Mouse (Mus musculus): ENCODE measurements at regions not wholly inside any gene's neighbourhood (a gene's known extent, or its start where the extent isn't known, plus 50 kb on each side); places are given as distances from the start of the nearest gene placed in this dataset.

GRCm38 (mm10) chr19:56039091-56040004 is 247.6 kb upstream of the Habp2 start:
- no peak for DNase-seq (ENCODE audit: low spot score in 2 of 2)

GRCm38 (mm10) chr19:56041930-56042329 is 245.0 kb upstream of the Habp2 start:
- DNase-seq (ENCODE audit: low spot score in 2 of 2), result no peak

- DNase-seq (ENCODE audit: low spot score in 2 of 2), result no peak
Measured at GRCm38 (mm10) chr19:56046784-56047390, 240.1 kb upstream of the Habp2 start.

DNA sequence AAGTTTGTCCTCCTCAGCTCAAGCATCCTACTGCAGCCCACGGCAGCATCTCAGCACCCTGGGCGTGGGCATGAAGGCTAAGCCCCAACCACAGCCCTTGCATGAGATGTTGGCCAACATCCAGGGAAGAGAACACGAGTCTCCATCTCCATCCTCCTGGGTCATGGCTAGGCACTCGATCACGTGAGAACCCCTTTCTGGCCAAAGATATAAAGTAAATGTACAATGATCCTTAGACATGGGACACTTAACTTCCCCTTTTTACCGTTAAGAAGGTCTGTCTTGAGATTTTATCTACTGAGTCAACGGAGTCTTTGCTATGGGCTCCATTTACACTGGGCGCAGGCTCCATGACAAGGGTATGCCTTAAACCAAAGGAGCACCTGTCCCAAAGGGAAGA is 232.8 kb upstream of the Habp2 start:
- no peak for DNase-seq (ENCODE audit: low spot score in 2 of 2)

GRCm38 (mm10) chr19:56056397-56056796 is 230.5 kb upstream of the Habp2 start:
- DNase-seq (ENCODE audit: low spot score in 2 of 2), result no peak

DNA sequence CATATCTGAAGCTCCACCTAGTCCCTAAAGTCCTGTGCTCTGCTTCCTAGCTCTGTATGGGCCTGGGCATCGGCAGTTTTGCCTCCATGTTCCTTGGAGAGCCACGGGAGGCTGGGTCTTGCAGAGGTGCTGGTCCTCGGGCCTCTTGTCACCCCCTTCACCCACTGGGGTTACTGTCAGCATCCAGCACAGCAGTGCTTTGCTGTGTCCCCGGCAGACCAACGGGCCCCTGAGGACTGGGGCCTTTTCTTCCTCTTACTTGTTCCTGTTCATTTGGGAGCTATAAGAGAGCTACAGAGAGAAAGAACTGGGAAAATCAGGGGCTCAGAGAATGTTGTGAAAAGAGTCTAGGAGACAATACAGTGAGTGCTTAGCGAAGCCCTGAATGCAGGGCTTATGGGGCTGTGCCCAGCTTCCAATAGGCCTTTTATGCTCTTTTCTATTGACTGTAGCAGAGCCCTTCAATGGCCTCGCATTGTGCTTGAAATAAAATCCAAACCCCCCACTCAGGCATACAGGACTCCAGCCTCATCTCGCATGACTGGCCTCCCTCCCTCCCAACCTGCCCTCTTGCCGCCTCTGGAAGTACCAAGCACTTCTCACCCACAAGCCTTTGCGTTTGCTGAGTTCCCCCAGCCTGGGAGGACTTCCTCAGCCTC is 224.9 kb upstream of the Habp2 start:
- DNase-seq (ENCODE audit: low spot score in 2 of 2), result no peak

DNA sequence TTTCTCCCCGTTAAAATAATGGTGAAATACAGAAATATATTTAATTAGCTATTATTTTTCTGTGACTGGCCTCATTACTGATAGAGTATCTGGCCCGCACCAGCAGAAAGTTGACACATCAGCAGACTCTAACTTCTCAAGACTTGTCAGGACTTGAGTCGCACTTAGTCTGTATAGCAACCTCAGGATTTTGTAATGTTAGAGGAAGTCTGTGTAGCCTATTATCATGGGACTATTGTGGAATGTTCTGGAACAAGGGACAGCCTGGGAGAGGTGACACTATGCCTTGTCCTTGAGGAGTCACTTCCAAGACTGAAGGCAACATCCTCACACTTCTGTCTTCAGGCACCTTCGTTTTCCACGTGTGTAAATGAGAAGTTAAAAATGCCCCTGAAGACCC is 223.8 kb upstream of the Habp2 start:
- no peak for DNase-seq (ENCODE audit: low spot score in 2 of 2)

DNA sequence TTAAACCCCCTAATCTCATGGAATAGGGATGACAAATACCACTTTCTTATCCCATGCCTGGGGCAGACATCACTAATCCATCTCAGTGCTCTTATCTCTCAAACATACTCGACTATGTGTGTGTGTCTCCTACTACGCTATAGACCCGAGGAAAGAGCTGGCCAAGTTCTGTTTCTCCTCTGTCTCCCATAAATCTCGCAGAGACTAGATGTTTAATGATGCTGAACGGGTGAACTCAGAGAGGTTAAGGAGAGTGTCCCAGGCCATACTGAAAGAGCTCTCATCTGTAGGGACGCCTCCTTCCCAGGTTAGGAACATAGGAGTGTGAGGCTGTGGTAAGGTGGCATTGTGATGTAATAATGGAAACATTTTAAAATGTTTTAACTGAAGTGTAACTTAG is 221.2 kb upstream of the Habp2 start:
- no peak for DNase-seq (ENCODE audit: low spot score in 2 of 2)

GRCm38 (mm10) chr19:56068165-56068564 is 218.8 kb upstream of the Habp2 start:
- DNase-seq (ENCODE audit: low spot score in 2 of 2), result peak in 1 of 2 experiments; percentile 17

GRCm38 (mm10) chr19:56068854-56069253 is 218.1 kb upstream of the Habp2 start:
- peak; percentile 35 to 59 for DNase-seq (ENCODE audit: low spot score in 2 of 2)

- DNase-seq (ENCODE audit: low spot score in 2 of 2), result no peak
Measured at GRCm38 (mm10) chr19:56069266-56069665, 217.7 kb upstream of the Habp2 start.

GRCm38 (mm10) chr19:56071340-56071739 is 215.6 kb upstream of the Habp2 start:
- DNase-seq (ENCODE audit: low spot score in 2 of 2), result no peak

- DNase-seq (ENCODE audit: low spot score in 2 of 2), result no peak
Measured at GRCm38 (mm10) chr19:56076128-56076527, 210.8 kb upstream of the Habp2 start.

DNA sequence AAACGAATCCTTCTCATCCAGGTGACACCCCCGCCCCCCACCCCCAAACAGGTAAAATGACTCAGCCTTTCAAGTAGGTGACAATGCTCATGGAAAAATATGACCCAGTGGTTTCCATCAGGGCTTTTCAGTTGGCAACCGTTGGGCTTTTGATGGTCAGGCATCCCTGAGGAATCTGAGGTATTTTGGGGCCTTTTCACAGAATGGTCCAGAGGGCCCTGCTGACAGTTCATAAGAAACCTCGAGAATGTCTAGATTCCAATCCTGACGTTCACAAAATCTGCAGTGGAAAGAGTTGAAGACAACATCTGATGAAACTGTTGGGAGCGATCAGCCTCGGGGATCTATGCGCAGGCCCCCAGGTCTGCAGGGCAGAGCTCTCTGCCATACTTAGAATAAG is 209.4 kb upstream of the Habp2 start:
- DNase-seq (ENCODE audit: low spot score in 2 of 2), result no peak

DNA sequence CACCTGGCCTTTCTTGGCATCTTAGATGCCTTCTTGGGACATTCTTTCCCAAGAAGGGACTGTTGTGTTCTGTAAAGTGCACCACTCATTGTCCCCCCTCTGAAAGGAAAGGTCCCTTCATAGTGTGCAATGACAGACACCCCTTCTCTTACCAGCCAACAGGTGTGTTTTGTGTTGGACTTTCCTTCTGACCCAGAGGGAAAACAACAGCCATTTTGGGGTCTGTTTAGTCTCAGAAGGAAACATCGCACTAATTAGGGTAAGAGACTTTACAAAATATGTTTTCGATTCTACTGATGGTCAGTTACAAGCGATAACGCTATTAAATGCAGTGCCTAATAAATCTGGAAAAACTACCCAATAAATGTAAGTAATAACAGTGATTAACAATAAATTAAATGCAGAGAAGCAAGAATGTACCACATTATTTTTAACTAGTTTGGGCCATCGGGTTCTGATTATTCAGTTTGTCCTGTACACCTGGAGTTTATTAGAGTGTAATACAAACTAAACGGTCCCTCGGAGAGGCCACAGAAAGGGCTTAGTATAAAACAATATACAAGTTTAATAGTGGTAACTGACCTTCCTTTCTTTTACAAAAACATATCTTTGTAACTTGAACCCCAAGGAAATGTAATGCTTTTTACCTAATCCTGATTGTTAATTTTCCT is 200.4 kb upstream of the Habp2 start:
- DNase-seq (ENCODE audit: low spot score in 2 of 2), result no peak

DNA sequence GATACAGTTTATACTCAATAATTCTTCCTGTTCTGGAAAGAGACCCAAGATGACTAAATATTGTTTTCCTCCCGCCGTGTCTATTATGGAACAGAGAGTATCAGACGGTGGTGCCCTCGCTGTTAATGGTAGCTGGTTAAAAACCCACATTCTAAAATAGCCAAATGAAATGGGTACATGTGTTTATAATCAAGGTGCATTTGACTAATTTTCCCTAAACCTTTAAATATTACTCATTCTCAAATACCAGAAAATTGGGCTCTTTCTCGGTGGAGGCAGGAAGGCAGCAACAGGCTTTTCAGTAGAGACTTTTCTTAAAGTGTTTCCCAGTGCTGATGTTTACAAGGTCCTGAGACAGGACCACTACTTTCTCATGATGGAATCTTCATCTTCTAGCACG is 199.8 kb upstream of the Habp2 start:
- DNase-seq (ENCODE audit: low spot score in 2 of 2), result no peak

GRCm38 (mm10) chr19:56089795-56090375 is 197.1 kb upstream of the Habp2 start:
- DNase-seq (ENCODE audit: low spot score in 2 of 2), result no peak

- DNase-seq (ENCODE audit: low spot score in 2 of 2), result no peak
Measured at GRCm38 (mm10) chr19:56091581-56091980, 195.4 kb upstream of the Habp2 start.

DNA sequence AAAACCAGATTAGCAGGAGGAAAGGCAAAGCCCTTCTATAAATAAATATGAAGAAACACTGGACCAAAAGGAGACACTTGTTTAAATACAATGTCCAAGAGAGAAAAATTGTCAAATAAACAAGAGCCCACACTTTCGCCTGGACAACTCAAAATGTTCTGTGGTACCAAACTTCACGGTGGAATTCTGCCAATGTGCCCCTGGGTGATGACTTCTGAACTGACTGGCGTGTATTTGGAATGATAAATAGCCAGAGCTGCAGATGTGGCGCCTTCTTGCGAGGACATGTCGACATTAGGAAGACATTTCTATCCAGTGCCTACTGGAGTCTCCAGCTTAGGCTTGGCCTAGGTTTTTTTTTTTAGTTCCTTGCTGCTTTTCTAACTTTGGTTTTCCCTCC is 191.1 kb upstream of the Habp2 start:
- DNase-seq (ENCODE audit: low spot score in 2 of 2), result no peak

DNA sequence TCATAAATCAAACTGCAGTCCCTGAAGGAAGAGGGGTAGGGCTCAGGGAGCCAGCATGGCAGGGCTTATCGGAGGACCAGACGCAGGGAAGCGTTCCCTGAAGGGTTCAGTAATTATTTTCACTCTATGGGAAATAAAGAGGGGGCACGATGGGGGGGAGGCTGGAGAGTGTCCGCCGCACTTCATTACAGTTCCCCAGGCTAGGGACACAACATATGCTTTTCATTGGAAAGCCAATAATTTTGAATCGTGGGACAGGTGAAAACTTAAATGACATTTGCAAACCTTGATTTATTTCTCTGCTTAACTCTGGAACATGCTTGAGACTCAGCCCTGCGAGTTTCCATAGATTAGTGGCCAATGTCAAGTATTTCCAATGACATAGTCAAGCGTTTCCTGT is 187.2 kb upstream of the Habp2 start:
- no peak for DNase-seq (ENCODE audit: low spot score in 2 of 2)

GRCm38 (mm10) chr19:56100131-56100872 is 186.6 kb upstream of the Habp2 start:
- DNase-seq (ENCODE audit: low spot score in 2 of 2), result no peak

All from spleen, postnatal 36 days (tissue).